Mouse (Mus musculus): Measurements from ENCODE around the gene Ablim2. TPM values are rescaled to one million over a fixed set of nuclear protein-coding genes. Genes with fewer than 3 reads are reported as not detected.

The Ablim2 gene
- polyA plus RNA-seq, 1 experiment from 2014 or later = 6.6 TPM

DNA sequence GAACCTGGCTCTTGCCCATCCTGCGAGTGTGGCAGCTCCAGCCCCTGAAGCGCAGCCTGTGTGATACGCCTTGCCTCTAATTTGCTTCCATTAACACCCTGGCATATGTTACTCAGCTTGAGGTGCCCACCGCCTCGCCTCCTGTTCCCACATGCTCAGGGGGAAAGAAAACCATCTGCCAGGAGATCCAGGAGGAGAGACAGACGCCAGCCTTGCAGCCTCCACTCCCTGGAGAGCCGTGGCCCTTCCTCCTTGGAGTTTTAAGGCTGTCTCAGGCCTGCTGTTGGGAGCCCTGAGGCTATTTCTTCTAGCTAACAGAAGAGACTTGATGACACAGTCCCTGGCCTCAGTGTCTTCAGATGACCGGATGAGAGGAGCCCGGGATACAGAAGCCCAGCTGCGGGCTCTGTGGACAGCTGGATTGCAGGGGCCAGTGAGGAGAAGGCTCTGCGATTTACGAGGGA, 167.5 kb downstream of the Ablim2 start:
- peaks cover 84% of the 10 kb centered on the region for H3K4me1 ChIP-seq (replicated peaks)
- H3K9ac ChIP-seq (replicated peaks) = no peak overlapping the region; the same call in 1 of the 2 replicates
- WGBS = 51% methylated on average over 12 of the region's 12 CpGs
- no peaks in the 10 kb centered on the region; the same call in 1 of the 2 replicates for H3K36me3 ChIP-seq
- H3K4me3 ChIP-seq (replicated peaks) = no peak overlapping the region
- H3K27ac ChIP-seq = peak overlapping the region; percentile 63
- no peaks in the 10 kb centered on the region for H3K27me3 ChIP-seq
- H3K4me2 ChIP-seq (replicated peaks) = no peak overlapping the region
- ATAC-seq = peak; percentile 48; the same call in 1 of the 2 replicates
- no peaks in the 10 kb centered on the region for H3K9me3 ChIP-seq

DNA sequence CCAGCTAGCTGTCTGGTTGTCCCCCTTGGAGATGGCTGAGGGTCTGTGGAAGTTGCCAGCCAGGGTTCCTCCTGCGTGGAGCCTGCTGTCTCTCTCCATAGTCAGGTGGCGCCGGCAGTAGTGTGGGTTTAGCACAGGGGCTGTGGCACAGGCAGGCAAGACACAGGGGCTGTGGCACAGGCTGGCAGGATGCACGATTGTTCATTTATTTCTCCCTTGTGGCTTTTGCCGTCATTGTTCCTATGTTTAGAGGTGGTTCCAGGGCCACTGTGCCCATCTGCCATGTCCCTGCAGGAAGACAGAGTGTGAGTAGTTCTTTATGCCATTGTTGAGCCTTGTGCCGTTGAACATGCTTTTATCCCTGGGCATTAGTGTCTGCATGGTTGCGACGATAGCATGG, 168.8 kb downstream of the Ablim2 start:
- WGBS = 74% methylated on average over 8 of the region's 8 CpGs
- ATAC-seq = no peak
- H3K36me3 ChIP-seq = no peaks in the 10 kb centered on the region; the same call in 1 of the 2 replicates
- H3K9ac ChIP-seq (replicated peaks) = 0 out of 2 replicates have a peak overlapping the region, but pooled peaks have one; percentile 7
- H3K27ac ChIP-seq = peak overlapping the region; percentile 63
- no peak overlapping the region for H3K4me3 ChIP-seq (replicated peaks)
- no peak overlapping the region for H3K4me2 ChIP-seq (replicated peaks)
- H3K27me3 ChIP-seq = no peaks in the 10 kb centered on the region
- H3K9me3 ChIP-seq = no peaks in the 10 kb centered on the region
- peaks cover 77% of the 10 kb centered on the region for H3K4me1 ChIP-seq (replicated peaks)

DNA sequence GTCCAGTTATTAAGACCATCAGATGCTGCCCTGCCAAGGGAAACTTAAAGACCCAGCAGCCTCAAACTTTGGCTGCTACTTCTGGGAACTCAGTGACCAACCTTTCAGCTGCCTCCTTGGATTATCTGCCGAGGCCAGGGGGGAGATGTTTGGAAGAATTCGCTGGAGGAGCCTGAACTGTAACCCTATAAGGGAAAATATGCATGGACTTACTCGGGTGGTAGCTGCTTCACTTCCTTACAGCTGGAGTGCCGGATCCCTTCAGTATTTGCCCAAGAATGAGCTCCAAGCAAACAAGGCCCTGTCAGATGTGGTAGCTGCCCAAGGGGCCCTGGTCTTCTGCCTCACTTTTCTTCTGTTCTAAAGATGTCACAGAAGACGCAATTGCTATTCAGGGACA, 173.6 kb downstream of the Ablim2 start:
- Histone ChIP-seq H3K27me3 (no peaks in the 10 kb centered on the region), H3K9me3 (no peaks in the 10 kb centered on the region), H3K36me3 (peaks cover 5% of the 10 kb centered on the region), H3K4me3 (replicated peaks) (no peak overlapping the region), H3K9ac (replicated peaks) (no peak overlapping the region), H3K4me2 (replicated peaks) (no peak overlapping the region), H3K27ac (no peak overlapping the region), H3K4me1 (replicated peaks) (peaks cover 59% of the 10 kb centered on the region)
- no peak for ATAC-seq
- WGBS = 75% methylated on average over 5 of the region's 5 CpGs

DNA sequence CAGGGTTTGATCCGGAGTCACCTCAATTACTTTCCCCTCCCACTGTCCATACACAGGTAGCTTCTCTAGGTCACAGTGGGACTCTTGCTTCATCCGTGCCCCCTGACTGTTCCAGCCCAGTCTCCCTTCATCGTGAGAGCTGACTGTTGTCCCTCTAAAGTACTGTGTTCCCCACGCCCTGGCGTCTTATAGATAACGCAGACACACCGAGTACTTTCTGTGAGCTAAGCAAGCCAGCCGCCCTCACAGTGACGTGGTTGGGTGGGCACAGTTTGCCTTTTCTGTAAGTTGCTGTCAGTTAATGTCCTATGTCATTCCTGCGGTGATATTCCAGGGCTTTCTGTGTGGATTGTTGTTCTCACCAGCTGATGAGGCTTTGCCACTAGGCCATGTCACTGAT, 175.4 kb downstream of the Ablim2 start:
- 72% methylated on average over 10 of the region's 10 CpGs for WGBS
- no peak for ATAC-seq
- peaks cover 13% of the 10 kb centered on the region for H3K36me3 ChIP-seq
- no peak overlapping the region for H3K4me3 ChIP-seq (replicated peaks)
- peaks cover 45% of the 10 kb centered on the region for H3K4me1 ChIP-seq (replicated peaks)
- H3K9ac ChIP-seq (replicated peaks) = no peak overlapping the region
- 0 out of 2 replicates have a peak overlapping the region, but pooled peaks have one; percentile 30 for H3K27ac ChIP-seq
- no peaks in the 10 kb centered on the region for H3K27me3 ChIP-seq
- H3K9me3 ChIP-seq = no peaks in the 10 kb centered on the region
- H3K4me2 ChIP-seq (replicated peaks) = no peak overlapping the region

Other genes with a start within 250 kb of the Ablim2 start
- gene Cpz, start 232.2 kb upstream of the Ablim2 start, polyA plus RNA-seq (2015; fragmentation: Nextera tagmentation; extraction: Ambion mirVana) = 1.0 and 1.4 TPM in 2 replicates
- gene Trmt44, start 182.8 kb upstream of the Ablim2 start, polyA plus RNA-seq (2015; fragmentation: Nextera tagmentation; extraction: Ambion mirVana) = 7.0 and 7.2 TPM in 2 replicates
- 15.5 and 17.0 TPM in 2 replicates for gene Acox3, start 174.8 kb upstream of the Ablim2 start, polyA plus RNA-seq (2015; fragmentation: Nextera tagmentation; extraction: Ambion mirVana)
- 9.3 and 10.4 TPM in 2 replicates for gene Htra3, start 78.1 kb upstream of the Ablim2 start, polyA plus RNA-seq (2015; fragmentation: Nextera tagmentation; extraction: Ambion mirVana)
- gene Sh3tc1, start 17.9 kb upstream of the Ablim2 start, polyA plus RNA-seq (2015; fragmentation: Nextera tagmentation; extraction: Ambion mirVana) = 2.7 and 3.8 TPM in 2 replicates
- 68.7 and 73.0 TPM in 2 replicates for gene Afap1, start 135.4 kb downstream of the Ablim2 start, polyA plus RNA-seq (2015; fragmentation: Nextera tagmentation; extraction: Ambion mirVana)

All from midbrain, embryonic 13.5 days (tissue).